Mouse (Mus musculus): ENCODE data around the gene Ndufb5. TPM values are rescaled to one million over a fixed set of nuclear protein-coding genes. Genes with fewer than 3 reads are reported as not detected.

Gene Ndufb5
- 35.1 TPM for polyA plus RNA-seq (2015; fragmentation: Illumina TruSeq; extraction: RNeasy Lipid Tissue Mini Kit (QIAGEN cat#74804); ENCODE audit: insufficient read depth, low read depth, low replicate concordance)

GRCm38 (mm10) chr3:32736244-32737171 is at the start of gene Ndufb5:
Ndufb5 (plus strand) TSS chr3:32736990.

GRCm38 (mm10) chr3:32705647-32706348 is 31.0 kb upstream of the Ndufb5 start, which contains the start of gene Actl6a:
Actl6a (plus strand) TSS chr3:32706298.

DNA sequence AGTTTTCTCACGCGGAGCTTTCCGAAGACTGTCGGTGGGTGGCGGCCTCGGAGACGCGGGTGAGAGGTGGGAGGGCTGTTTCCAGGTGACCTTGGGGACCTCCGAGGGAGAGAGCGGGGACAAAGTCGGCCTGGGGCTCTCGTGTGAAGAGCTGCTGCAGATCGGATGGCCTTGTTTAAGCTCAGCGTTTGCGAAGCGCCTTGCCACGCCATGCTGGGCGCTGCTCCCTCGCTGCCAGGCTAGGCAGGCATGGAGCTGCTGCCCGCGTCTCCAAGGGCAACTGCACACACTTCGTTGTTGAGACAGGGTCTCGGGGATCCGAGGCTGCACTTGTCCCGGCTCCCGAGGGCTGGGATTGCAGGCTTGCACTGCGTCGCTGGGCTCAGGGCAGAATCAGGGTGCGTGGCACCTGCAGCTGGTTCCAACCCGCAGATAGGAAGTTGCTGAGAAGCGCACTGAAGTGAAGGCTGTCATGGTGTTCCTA is 424 bp downstream of the Ndufb5 start, which contains the start of gene Mrpl47:
Gene Mrpl47, minus strand, starts transcription at position 434 of the 484 bp plus-strand sequence.

Other genes with a start within 250 kb of the Ndufb5 start
- not detected for gene Kcnmb3, start 244.8 kb upstream of the Ndufb5 start, polyA plus RNA-seq (2015; fragmentation: Illumina TruSeq; extraction: RNeasy Lipid Tissue Mini Kit (QIAGEN cat#74804); ENCODE audit: insufficient read depth, low read depth, low replicate concordance)
- 15.3 TPM for gene Zfp639, start 226.7 kb upstream of the Ndufb5 start, polyA plus RNA-seq (2015; fragmentation: Illumina TruSeq; extraction: RNeasy Lipid Tissue Mini Kit (QIAGEN cat#74804); ENCODE audit: insufficient read depth, low read depth, low replicate concordance)
- gene Mfn1, start 207.5 kb upstream of the Ndufb5 start, polyA plus RNA-seq (2015; fragmentation: Illumina TruSeq; extraction: RNeasy Lipid Tissue Mini Kit (QIAGEN cat#74804); ENCODE audit: insufficient read depth, low read depth, low replicate concordance): 13.7 TPM
- 2.8 TPM for gene Gnb4, start 120.4 kb upstream of the Ndufb5 start, polyA plus RNA-seq (2015; fragmentation: Illumina TruSeq; extraction: RNeasy Lipid Tissue Mini Kit (QIAGEN cat#74804); ENCODE audit: insufficient read depth, low read depth, low replicate concordance)
- gene Actl6a, start 30.7 kb upstream of the Ndufb5 start, polyA plus RNA-seq (2015; fragmentation: Illumina TruSeq; extraction: RNeasy Lipid Tissue Mini Kit (QIAGEN cat#74804); ENCODE audit: insufficient read depth, low read depth, low replicate concordance): 8.1 TPM
- 8.2 TPM for gene Mrpl47, start 615 bp downstream of the Ndufb5 start, polyA plus RNA-seq (2015; fragmentation: Illumina TruSeq; extraction: RNeasy Lipid Tissue Mini Kit (QIAGEN cat#74804); ENCODE audit: insufficient read depth, low read depth, low replicate concordance)
- gene Usp13, start 80.6 kb downstream of the Ndufb5 start, polyA plus RNA-seq (2015; fragmentation: Illumina TruSeq; extraction: RNeasy Lipid Tissue Mini Kit (QIAGEN cat#74804); ENCODE audit: insufficient read depth, low read depth, low replicate concordance): 0.20 TPM